Mouse (Mus musculus): ENCODE results near the gene Ntn1.

Ntn1 gene

GRCm38 (mm10) chr11:68208023-68208422 lies 192.6 kb downstream of the Ntn1 start:
- no peak for DNase-seq

- no peak for DNase-seq
Measured at GRCm38 (mm10) chr11:68205572-68206229, 194.9 kb downstream of the Ntn1 start.

DNA sequence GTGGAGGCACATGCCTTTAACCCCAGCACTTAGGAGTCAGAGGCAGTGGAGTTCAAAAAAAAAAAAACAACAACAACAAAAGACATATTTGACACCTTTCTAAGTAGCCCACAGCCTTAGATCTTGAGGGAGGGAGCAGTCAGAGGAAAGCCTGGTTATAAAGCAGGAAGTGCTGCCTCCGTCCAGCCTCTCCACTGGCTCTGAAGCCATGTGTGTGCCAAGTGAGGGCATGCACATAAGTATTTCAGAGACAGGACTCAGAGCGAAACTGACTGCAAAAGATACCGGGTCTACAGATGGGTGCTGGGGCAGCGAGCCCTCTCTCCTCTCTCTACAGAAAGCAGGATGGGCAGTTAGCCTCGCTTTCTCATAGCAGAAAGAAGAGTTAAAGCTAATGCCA lies 196.2 kb downstream of the Ntn1 start:
- no peak for DNase-seq

DNA sequence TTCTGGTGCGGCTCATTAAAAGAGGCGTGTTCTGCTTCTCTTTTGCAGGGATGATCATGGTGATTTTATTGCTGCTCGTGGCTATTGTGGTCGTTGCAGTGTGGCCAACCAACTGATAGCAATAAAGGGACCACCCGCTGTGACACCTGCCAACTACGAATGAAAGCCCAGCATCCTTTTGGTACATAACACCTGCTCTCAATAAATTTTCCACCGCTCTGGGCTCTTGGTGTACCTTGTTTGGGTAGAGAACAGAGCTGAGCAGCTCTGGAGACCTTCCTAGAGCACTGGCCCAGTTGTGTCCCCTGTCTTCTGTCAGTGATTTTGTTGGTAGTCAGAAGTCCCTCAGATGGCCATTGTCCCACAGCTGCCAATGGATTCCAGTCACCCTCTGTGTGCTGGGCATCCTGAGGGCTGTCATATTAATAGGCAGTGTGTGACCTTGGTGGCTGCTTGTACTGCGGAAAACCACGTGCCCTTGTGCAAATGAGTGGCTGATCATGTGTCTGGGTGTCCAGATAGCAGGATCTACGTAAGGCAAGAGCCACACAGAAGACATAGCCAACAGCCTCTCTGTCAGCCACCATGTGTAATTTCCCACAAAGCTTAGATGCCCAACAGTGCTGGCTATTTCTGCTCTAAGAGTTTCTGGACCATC lies 196.8 kb downstream of the Ntn1 start:
- peak; percentile 38 for DNase-seq

DNA sequence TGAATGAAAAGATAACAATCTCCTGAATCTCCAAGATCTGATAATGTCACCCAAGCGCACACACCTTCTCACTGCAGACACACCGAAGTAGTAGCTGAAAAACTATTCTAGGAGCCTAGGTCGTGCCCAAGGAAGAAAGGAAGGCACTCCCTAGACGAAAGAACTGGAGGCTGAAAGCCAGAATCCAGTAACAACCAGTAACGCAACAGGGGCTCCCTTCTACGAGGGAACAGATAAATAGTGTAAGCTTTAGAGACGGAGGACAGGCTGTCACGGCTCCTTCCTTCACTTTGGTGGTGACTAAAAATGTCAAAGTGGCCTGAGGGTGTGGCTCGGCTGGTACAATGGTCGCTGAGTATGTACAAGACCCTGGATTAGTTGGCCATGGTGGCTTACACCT lies 198.1 kb downstream of the Ntn1 start:
- no peak for DNase-seq

GRCm38 (mm10) chr11:68201811-68202459 lies 198.7 kb downstream of the Ntn1 start:
- DNase-seq, result no peak

GRCm38 (mm10) chr11:68201063-68201462 lies 199.6 kb downstream of the Ntn1 start:
- DNase-seq, result no peak

- DNase-seq, result no peak
Measured at GRCm38 (mm10) chr11:68200500-68200899, 200.1 kb downstream of the Ntn1 start.

DNA sequence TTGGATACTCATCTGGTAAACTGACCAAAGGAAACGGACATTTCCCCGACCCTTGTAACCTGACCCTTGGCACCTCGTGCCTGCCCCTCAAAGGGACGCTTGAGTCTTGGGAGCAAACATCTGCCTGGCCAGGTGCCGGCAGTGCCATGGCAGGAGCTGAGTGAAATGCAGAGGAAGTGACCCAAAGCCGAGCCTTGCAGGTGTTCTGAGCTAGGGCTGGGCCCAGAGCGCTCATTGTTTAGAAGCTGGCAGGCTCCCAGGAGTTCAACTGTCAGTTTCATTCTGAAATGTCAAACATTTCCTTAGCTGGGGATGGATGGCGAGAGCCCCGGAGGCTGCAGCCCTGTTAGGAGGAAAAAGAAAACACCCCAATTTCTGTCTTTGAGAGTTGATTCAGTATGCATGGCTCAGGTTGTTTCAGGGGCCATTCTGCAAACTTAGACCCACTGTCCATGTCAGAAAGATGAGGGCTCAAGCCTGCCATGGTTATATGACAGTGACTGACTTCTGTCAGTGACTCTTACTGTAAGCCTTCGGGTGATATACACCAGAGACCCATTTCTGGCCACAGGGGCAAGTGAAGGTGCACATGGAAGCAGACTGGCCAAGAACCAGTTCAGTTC lies 200.7 kb downstream of the Ntn1 start:
- DNase-seq, result no peak

GRCm38 (mm10) chr11:68199103-68199502 lies 201.5 kb downstream of the Ntn1 start:
- no peak for DNase-seq

DNA sequence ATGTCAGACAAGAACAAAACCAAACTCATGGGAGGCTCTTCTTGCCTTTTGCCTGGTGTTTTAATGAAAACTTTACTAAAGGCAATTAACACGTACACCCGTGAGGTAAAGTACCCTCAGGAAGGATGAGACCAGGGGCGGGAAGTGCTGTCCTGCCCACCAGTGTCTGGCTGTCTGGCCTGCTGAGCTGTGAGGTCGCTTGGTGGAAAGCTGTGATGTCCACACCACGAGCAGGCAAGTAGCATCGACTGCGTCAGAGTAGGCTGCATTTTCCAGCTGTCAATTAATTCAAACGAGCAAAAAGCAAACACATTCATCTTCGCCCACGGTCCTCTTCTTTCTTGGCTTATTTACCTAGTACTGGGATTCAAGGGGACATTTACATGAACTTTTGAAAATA lies 201.9 kb downstream of the Ntn1 start:
- no peak for DNase-seq

DNA sequence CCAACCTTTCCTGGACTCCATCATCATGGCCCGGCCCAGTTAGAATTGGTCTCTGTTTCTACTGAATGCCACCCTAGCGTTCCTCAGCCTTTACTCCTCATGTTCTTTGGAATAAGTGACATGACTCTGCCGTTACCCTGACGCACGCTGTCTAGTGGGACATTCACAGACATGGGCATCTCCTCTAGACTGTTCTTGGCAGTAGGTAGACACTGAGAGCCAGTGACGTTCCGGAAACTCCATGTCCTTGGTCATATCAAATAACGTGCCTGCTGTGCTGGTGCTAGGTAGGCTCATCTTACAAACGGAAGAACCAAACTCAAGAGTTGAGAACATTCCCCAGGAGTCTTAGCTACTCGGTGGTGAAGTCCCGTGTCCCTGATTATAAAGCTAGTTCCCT lies 203.2 kb downstream of the Ntn1 start:
- no peak for DNase-seq

- DNase-seq, result no peak
Measured at GRCm38 (mm10) chr11:68196566-68196965, 204.1 kb downstream of the Ntn1 start.

GRCm38 (mm10) chr11:68195693-68196176 lies 204.9 kb downstream of the Ntn1 start:
- DNase-seq, result no peak

GRCm38 (mm10) chr11:68195168-68195567 lies 205.5 kb downstream of the Ntn1 start:
- no peak for DNase-seq

DNA sequence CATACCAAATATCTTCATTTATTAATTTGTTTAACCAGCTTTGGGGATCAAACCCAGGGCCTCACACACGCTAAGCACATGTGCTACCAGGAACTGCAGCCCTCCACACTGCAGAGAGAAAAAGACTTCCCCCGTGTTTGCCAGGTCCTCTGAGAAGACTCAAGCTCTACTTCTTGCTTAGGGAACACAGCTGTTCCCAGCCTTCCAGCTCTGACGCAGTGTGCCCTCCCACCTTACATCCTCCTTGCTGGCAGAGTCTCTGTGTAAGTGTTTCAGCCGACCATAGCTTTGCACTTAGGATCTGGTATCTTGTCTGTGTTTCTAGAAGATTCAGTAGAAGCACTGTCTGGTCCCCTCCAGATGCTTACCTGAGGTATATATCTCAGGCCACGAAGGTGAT lies 209.8 kb downstream of the Ntn1 start:
- no peak for DNase-seq

- no peak for DNase-seq
Measured at GRCm38 (mm10) chr11:68188695-68189201, 211.9 kb downstream of the Ntn1 start.

- no peak for DNase-seq
Measured at GRCm38 (mm10) chr11:68187242-68187641, 213.4 kb downstream of the Ntn1 start.

DNA sequence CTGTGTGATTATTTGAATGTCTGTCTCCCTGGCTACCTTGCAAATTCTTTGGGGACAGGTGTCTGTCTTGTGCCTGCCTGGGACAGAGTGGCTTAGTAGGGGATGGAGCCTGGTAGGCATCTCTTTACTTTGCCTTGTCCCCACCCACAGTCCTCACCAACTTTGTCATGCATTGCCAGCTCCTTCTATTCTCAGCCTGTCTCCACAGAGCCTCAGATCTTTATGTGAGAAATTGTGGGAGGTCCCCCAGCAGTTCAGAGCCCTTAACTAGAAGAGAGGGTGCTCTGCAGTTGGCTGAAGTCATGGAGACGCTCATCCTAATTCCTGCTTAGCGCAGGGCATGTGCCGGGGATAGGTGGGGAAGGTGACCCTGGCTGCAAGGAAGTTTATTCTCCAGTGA lies 215.0 kb downstream of the Ntn1 start:
- DNase-seq, result no peak

GRCm38 (mm10) chr11:68177415-68177814 lies 223.2 kb downstream of the Ntn1 start:
- DNase-seq, result no peak

GRCm38 (mm10) chr11:68176550-68176949 lies 224.1 kb downstream of the Ntn1 start:
- no peak for DNase-seq

GRCm38 (mm10) chr11:68172648-68173045 lies 228.0 kb downstream of the Ntn1 start:
- no peak for DNase-seq

DNA sequence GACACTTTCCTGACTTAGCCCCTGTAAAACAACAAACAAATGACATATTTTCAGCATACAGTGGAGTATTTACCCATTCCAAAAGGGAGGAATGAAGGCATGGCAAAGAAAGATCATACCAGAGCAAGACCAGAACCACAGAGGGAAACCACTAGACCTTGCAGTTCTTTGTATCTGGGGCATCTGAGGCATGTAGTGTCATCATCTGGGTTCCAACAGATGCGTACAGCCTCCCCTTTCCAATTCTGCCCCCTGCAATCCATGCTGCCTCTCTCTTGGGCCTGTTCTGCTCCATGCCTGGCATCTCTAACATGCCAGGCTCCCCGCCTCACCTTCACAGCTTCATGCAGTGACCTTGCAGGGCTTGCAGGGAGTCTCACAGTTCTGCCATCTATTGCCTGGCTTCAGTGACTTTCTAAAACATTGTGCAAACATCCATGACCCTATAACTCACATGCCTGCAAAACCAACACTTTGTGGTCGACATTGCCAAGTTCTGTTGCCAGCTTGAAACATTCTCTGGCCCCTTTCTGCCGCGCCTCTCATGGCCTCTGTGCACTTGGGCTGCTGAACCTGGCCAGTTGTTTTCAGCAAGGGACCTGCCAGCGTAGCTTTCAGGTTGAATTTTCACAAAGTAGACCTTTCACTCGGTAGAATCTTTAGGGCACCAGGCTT lies 228.5 kb downstream of the Ntn1 start:
- no peak for DNase-seq
